Mouse (Mus musculus): ENCODE data around the gene Gcnt2.
"Not testable (repeated sequence)": the region's sequence is repeated elsewhere in the genome, so short reads cannot be mapped to it uniquely, and the experiment has no call there.

DNA sequence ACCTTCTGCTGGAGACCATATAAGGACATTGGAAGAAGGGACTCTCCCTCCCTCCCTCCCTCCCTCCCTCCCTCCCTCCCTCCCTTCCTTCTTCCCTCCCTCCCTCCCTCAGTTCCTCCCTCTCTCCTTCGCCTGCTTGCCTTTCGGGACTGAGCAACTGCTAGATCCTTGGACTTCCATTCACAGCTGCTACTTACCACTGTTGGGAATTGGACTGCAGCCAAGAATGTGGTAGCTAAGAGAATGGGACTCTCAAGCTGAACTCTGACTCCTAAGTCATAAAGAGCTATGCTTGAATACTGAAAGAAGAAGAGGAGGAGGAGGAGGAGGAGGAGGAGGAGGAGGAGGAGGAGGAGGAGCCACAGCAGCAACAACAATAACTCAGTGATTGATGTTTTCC is 72.3 kb downstream of the Gcnt2 start:
- TF ChIP-seq POLR2A (IDR thresholded peaks at IDR 0.05; ENCODE audit: borderline replicate concordance, extremely low read depth, insufficient read depth, insufficient read length, poor library complexity, severe bottlenecking); CTCF (IDR thresholded peaks at IDR 0.05; ENCODE audit: borderline replicate concordance, extremely low read depth, insufficient read depth, insufficient read length): not testable (repeated sequence)

Data from brain, embryonic 14.5 days (tissue).